Mouse (Mus musculus) embryo, embryonic 10.5 days (tissue): ENCODE measurements at regions not wholly inside any gene's neighbourhood (a gene's known extent, or its start where the extent isn't known, plus 50 kb on each side); places are given as distances from the start of the nearest gene placed in this dataset.

Source experiments
- DNase-seq: peaks from one replicate; pipeline ENCODE4 v3.0.0-alpha.2; 2015; ENCODE audit warnings: low spot score

DNA sequence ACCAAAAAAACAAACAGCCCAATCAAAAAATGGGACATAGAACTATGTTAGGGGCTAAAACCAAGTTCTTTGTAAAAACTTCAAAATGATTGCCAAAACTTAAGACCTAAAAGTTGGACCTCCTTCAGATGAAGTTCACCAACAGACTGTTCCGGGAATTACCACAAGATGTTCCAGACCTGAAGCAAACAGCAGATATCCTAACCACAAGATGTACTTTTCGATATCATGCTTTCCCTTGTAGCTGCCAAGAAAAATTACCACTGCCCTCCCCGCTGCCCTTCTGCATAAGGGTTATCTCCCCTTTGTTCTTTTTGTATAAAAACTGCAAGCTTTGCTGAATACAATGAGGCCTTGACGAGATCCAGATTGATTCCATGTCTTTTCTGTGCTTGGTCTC is 214.0 kb upstream of the Ube2dnl1 start:
- no peak for DNase-seq

- DNase-seq, result peak; percentile 7
These were observed 210.3 kb upstream of the Ube2dnl1 start for GRCm38 (mm10) chrX:114694540-114694939.

DNA sequence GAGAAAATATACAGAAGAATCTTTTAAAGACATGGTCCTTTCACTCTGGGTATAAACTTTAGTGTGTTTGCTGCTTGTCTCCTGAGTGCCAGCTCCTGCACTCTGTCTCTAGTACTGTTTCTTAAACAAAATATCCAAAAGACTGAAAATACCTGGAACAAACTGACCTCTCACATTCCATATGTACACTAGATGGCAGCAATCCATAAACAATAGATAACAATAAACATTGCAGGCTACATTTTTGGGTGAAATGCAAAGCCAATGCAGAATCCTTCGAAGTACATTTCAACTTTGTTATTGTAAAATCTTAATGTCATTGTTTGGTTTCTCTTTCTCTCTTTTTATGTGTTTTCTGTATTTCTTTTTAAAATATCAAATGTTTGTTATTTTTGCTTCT is 176.6 kb upstream of the Ube2dnl1 start:
- no peak for DNase-seq
